Mouse (Mus musculus) spleen, adult 18-20 months (tissue): ENCODE measurements around the gene Cfc1.
A peak's percentile ranks its signal among the peaks of the same experiment; 100 is the strongest.
"Not testable (repeated sequence)": the region's sequence is repeated elsewhere in the genome, so short reads cannot be mapped to it uniquely, and the experiment has no call there.

Source experiments
- DNase-seq, 2 experiments: peaks; one replicate each; pipeline ENCODE4 v3.0.0; 2022; ENCODE audit warnings: mixed read lengths in 2 of 2

Gene Cfc1

DNA sequence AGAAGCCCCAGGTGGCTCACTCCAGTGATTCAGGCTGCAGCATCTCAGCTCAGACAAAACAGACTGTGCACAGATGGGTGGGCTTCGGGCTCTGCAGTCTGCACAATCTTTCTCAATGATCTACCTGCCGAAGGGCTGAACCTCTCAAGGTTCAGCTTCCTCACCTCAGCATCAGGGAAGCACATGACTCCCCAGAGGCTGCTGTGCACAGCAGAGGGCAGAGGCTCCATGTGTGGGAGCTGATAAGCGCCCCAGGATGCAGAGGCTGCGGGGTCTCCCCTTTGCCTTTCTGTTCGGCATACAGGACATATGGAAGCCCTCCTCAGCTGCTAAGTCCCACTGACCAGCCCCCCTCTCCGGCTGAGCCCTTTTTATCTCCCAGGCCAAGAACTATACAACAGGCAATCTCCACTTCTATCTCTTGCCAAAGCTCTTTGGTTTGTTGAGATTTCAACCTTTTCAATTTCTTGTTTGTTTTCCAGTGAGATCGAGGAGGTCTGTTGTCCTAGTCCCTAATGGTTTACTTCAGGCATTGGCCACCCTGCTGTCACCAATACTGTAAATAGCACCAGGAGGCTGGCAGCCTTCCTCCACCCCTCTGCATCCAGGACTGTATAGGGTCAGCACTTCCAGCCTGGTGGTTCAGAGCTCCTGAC lies at the start of gene Cfc1:
TSS of gene Cfc1 (plus strand) at position 606 of the 656 bp plus-strand sequence.
- not testable (repeated sequence) for DNase-seq

- no peak for DNase-seq
These were observed 48.1 kb upstream of the Cfc1 start for GRCm38 (mm10) chr1:34487383-34487782.

DNA sequence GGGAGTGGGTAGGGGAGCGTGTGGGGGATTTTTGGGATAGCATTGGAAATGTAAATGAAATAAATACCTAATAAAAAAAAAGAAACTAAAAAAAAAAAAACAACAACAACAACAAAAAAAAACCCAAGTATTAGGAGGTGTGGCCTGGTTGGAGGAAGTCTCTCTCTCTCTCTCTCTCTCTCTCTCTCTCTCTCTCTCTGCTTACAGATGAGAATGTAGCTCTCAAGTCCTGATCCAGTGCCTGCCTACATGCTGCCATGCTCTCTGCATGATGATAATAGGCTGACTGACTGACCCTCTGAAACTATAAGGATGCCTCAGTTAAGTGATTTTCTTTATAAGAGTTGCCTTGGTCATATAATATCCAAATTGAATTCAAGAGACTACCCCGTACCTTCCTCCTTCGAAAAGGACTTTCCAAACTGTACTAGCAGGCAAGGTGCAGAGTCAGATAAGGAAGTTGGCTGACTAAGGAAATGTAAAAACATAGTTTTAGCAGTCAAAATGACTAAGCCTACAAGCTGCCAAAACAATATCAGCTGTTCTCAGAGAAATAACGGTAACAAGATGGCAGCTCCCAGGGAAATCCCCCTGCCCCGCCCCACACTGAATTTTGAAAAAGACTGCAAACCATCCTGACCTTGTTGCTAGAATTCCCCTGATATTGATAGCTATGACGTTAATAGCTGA lies 45.5 kb upstream of the Cfc1 start:
- DNase-seq: no peak

DNA sequence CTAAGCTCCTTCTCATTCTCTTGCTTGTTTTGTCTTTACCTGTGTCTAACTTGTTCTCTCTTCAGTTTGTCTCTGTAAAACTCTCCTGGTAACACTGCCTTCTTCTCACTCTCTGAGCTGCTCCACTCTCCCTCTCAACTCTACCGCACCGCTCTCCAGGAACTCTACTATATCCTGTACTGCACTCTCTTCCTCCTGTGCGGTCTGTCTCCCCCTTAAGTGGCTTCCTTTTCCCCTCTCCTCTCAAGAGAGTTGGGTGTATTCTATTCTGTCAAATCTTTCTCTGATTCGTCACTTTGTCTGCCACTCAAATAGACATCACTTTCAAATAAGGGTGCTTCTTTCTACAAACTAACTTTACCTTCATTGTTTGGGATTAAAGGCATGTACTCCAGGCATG lies 44.0 kb upstream of the Cfc1 start:
- DNase-seq: no peak

GRCm38 (mm10) chr1:34502991-34503390 lies 32.5 kb upstream of the Cfc1 start:
- DNase-seq: no peak

DNA sequence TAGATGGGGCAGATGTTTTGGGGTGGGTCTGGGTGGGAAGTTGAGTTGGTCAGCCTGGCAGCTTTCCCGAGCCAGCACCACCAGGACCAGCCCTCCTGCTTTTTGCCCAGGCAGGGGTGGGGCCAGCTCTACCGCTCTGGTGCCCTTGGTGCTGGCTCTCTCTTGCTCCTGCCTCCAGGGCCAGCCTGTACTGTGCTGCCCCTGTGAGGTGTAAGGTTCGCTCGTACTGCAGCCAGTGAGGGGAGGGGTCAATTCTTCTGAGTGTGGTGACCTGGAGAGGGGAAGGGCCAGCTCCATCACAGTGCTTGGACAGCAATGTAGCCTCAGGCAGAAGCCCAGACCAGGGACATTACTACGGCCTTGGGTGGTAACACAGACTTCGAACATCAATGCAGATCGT lies 30.1 kb upstream of the Cfc1 start:
- DNase-seq: no peak

GRCm38 (mm10) chr1:34505970-34506551 lies 29.4 kb upstream of the Cfc1 start:
- DNase-seq: no peak

DNA sequence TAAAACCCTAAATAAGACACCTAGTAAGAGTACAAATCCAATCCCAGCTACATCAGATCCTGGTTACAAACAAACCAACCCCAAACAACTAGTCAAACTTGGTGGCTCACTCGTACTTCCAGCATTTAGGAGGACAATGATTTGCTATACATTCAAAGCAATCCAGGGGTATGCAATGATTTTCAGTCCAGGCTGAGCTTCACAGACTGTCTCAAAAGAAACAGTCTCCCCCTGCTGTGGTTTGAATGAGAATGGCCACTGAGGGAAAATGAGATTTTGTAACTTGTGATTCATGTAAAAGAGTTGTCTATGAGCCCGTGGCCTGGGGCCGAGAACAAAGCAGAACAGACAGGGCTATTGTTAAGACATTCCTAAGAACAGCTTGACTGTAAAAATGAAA lies 27.5 kb upstream of the Cfc1 start:
- DNase-seq: no peak

DNA sequence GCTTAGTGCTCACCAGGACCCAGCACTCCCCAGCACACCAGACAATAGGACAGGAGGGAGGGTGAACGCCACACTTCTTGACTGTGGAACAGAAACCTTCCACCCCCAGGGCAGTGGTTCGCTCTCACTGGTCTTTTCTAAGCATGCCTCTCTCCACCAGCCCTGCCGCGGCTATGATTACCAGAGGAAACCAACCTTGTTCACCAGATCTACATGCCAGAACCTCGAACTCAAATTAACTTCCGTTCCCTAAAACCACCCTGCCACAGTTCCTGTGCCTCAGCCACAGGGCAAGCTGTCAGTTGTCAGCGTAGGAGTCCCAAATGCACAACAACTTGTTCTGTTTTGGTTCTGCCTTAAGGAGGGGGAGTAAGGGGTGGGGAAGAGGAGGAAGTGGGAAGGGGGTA lies 24.9 kb upstream of the Cfc1 start:
- peak; percentile 54 to 64 for DNase-seq

DNA sequence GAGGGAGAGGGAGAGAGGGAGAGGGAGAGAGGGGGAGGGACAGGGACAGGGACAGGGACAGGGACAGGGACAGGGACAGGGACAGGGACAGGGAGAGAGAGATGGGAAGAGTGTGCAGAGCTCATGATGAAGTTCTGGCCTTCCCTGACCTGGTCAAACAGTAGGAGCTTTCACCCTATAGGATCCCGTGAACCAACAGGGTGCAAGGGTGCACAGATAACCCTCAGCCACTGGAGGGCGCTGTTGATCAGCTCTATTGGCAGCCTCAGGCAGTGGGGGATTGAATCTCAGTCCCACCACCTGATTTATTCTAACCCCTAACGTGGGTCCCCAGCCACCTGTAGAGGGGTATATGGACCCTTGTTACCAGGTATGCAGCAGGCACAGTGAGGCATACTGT lies 24.4 kb upstream of the Cfc1 start:
- peak; percentile 54 to 69 for DNase-seq

- no peak for DNase-seq
These were observed 22.4 kb upstream of the Cfc1 start for GRCm38 (mm10) chr1:34513068-34513467.

- DNase-seq: no peak
These were observed 18.9 kb upstream of the Cfc1 start for GRCm38 (mm10) chr1:34516595-34516994.

- DNase-seq: not testable (repeated sequence)
These were observed 18.2 kb upstream of the Cfc1 start for GRCm38 (mm10) chr1:34517297-34517696.

- not testable (repeated sequence) for DNase-seq
These were observed 17.7 kb upstream of the Cfc1 start for GRCm38 (mm10) chr1:34517797-34518196.

- no peak for DNase-seq
These were observed 17.2 kb upstream of the Cfc1 start for GRCm38 (mm10) chr1:34518259-34518658.

- DNase-seq: no peak
These were observed 13.1 kb upstream of the Cfc1 start for GRCm38 (mm10) chr1:34522205-34522849.

DNA sequence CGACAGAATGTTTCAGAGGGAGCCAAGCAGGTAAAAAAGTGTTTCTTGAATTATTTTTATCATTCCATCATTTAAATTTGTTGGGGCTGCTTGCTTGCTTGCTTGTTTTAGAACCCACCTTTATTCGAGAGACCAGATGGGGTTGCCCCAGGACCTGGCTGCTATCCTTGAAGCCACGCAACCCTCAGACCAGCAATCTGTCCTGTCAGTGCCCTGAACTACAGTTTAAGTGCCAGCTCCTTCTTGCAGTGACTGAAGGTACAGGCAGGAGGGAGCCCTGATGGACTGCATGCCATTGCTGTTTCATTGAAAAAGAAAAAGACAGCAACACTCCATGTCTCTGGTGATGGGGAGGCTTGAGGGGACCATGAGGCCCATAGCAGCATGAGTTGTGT lies 12.6 kb upstream of the Cfc1 start:
- DNase-seq: no peak

GRCm38 (mm10) chr1:34523647-34524046 lies 11.8 kb upstream of the Cfc1 start:
- no peak for DNase-seq

- DNase-seq: not testable (repeated sequence)
These were observed 874 bp upstream of the Cfc1 start for GRCm38 (mm10) chr1:34534574-34534973.

GRCm38 (mm10) chr1:34536291-34536766 lies 881 bp downstream of the Cfc1 start:
- DNase-seq: no peak

DNA sequence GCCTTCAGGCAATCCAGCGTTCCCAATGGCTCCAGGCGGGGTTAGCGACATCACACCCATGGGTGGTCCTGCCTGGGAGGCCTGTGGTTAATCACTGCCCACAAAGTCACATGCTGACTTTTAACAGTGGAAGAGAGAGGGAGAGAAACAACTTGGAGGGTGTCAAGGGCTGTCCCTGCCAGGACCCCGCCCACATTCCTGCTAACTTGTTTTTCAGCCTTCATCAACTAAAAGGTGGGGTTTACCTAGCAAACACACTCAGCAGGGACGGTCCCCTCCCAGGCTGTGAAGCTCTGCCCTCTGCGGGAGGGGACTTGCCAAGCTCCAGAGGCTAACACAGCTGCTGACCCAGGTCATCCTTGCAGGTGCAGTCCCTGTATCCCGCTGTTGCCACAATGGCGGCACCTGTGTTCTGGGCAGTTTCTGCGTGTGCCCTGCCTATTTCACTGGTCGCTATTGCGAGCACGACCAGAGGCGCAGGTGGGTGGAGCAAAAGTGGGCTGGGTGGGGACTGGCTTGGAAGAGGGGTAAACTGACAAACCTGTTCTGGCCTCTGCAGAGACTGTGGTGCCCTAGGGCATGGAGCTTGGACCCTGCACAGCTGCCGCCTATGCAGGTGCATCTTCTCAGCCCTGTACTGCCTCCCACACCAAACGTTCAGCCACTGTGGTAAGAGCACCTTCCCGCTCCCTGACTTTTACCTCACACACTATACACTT lies 1.5 kb downstream of the Cfc1 start:
- DNase-seq: no peak

- DNase-seq: no peak
These were observed 11.6 kb downstream of the Cfc1 start for GRCm38 (mm10) chr1:34547074-34547473.

GRCm38 (mm10) chr1:34553690-34554089 lies 18.2 kb downstream of the Cfc1 start:
- no peak for DNase-seq
